Mouse (Mus musculus): ENCODE data around the gene Gm28308. TPM values are rescaled to one million over a fixed set of nuclear protein-coding genes. Genes with fewer than 3 reads are reported as not detected.

Gene Gm28308
- not detected in 2 replicates for polyA plus RNA-seq (2015; fragmentation: Nextera tagmentation; extraction: Ambion mirVana)

DNA sequence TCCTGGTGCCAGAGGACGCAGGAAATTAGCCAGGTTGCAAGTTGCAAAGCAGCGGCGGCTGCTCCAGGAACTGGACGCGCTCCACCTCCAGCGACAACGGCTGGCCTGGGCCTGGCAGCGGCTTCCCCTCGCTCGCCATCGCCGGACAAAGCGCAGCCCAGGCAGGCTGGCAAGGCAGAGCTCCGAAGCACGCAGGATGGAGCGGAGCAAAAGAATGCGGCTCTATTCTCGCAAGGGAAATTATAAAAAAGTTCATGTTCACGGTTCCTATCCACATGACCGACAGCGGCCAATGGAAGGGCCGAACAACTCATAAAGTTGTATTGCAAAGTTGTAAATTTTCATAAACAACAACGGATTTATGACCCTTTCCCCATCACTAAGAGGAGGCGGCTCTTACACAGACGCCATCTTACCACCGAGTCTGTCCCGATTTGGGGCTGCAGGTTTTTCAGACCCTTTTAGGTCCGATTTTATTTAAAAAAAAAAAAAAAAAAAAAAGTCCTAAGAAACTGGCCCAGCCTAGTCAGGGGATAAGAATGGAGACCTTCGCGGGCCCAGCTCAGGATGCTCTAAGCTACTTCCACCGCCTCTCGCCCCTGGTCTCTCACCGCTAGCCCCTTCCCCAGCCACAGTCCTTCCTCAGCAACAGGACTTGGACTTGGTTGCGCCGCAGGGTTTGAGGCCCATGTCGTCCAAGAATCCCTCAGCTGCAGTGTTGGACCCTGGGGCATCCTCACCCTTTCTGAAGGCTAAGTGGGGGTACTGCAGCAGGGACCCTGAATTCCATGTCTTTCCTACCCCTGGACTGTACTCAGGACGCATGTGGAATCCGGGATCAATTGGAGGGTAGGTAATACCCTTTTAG, at the start of gene Gm28308, which contains the start of gene Hoxa3:
Gene Gm28308 (minus strand): TSS at position 221 of the 868 bp plus-strand sequence.
Gene Hoxa3 (minus strand): TSS at position 218 of the 868 bp plus-strand sequence.
- Histone ChIP-seq H3K27me3 (ENCODE audit: insufficient read depth, low read length) (0 out of 2 replicates have a peak, but pooled peaks cover 4% of the 10 kb centered on the region), H3K27ac (ENCODE audit: low read length) (peak within 1 kb of the TSS; percentile 99), H3K36me3 (ENCODE audit: insufficient read depth, low read length) (no peaks in the 10 kb centered on the region), H3K9ac (replicated peaks; ENCODE audit: low read length) (peak within 1 kb of the TSS; percentile 97), H3K4me1 (ENCODE audit: insufficient read depth, low read length) (peaks cover 50% of the 10 kb centered on the region), H3K4me2 (replicated peaks; ENCODE audit: low read depth, low read length) (peak within 1 kb of the TSS; percentile 81), H3K4me3 (ENCODE audit: low read length) (peak within 1 kb of the TSS; percentile 80), H3K9me3 (ENCODE audit: low read length) (no peaks in the 10 kb centered on the region)
- 3% methylated on average over 38 of the region's 38 CpGs for WGBS
- peak; percentile 32 for ATAC-seq (ENCODE audit: low FRiP score, low TSS enrichment)

DNA sequence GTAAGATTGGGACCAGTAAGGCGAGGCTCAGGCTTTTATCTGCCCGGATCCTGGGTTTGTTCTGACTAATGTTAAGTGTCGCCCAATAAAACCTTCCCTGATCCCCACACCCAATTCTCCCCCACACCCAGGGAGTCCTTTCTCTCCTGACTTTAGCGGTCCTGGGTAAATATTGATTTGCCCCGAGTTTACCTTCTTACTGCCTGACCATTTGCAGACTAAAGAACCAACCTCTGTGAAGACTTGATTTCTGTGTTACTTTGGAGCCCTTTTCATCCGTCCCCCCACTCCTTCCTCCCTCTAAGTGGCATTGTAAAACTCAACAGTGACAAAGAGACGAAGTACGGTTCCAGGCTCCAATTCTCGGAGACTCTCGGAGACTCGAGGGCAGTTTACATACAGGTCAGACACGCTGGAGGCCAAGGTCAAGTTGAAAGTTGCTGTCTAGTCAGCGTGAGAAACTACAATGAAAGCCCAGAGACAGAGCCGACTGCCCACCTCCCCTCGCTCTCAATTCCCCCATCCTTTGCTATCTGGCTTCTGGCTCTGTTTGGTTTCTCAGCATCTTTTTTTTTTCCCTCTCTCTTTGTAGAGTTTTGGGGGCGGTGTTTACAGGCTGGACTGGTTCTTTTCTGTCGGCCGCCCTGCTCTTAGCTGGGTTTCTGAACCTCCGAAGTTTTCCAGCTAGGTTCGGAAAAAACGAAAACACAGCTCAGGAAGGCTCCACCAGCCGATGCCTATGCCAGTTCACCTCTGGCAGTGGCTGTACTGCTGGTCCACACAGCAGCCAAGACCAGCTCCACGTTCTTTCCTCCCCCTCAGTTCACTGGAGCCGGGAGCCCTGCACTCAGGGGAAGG, 49.6 kb upstream of the Gm28308 start:
- Histone ChIP-seq H3K4me2 (replicated peaks; ENCODE audit: low read depth, low read length) (no peak overlapping the region), H3K27ac (ENCODE audit: low read length) (no peak overlapping the region), H3K36me3 (ENCODE audit: insufficient read depth, low read length) (no peaks in the 10 kb centered on the region), H3K27me3 (ENCODE audit: insufficient read depth, low read length) (peaks cover 85% of the 10 kb centered on the region), H3K4me3 (ENCODE audit: low read length) (no peak overlapping the region), H3K9me3 (ENCODE audit: low read length) (no peaks in the 10 kb centered on the region), H3K9ac (replicated peaks; ENCODE audit: low read length) (no peak overlapping the region), H3K4me1 (ENCODE audit: insufficient read depth, low read length) (peaks cover 13% of the 10 kb centered on the region; the same call in 1 of the 2 replicates)
- no peak for ATAC-seq (ENCODE audit: low FRiP score, low TSS enrichment)
- WGBS, result 1% methylated on average over 24 of the region's 24 CpGs

DNA sequence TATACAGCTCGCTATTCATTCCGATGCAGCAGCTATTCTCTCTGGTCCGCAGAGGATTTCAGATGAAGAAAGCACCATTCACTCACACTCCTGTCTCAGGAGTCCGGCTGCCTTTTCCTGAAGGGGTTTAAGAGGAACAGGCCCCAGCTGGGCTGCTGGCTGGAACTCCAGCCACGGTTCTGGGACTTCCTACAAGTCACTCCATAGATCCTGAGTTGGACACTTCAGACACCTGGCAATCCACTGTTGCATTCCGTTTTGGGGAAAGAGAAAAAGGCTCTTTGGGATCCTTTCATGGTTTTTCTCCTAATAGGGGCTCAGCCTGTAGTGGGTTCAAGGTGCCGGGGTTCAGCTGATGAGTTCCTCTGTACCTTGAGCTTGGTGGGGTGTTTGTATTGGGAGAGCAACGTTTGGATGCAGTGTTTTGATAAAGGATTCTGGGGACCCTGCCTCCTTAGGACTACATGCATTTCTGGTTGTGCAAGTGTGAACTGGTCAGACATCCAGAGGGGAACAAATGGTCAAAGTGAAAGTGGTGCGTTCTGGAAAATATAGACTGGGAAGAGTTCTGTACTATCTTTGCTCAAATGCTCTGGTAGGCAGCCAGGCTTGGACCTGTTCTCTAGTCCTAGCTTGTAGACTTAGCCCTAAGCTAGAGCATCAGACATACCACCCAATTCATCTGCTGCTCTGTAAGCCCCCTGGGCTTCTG, 48.8 kb upstream of the Gm28308 start:
- Histone ChIP-seq H3K27ac (ENCODE audit: low read length) (no peak overlapping the region), H3K27me3 (ENCODE audit: insufficient read depth, low read length) (peaks cover 84% of the 10 kb centered on the region), H3K4me2 (replicated peaks; ENCODE audit: low read depth, low read length) (no peak overlapping the region), H3K36me3 (ENCODE audit: insufficient read depth, low read length) (no peaks in the 10 kb centered on the region), H3K9ac (replicated peaks; ENCODE audit: low read length) (no peak overlapping the region), H3K4me1 (ENCODE audit: insufficient read depth, low read length) (peaks cover 13% of the 10 kb centered on the region; the same call in 1 of the 2 replicates), H3K4me3 (ENCODE audit: low read length) (no peak overlapping the region), H3K9me3 (ENCODE audit: low read length) (no peaks in the 10 kb centered on the region)
- WGBS, result 4% methylated on average over 9 of the region's 9 CpGs
- no peak for ATAC-seq (ENCODE audit: low FRiP score, low TSS enrichment)

DNA sequence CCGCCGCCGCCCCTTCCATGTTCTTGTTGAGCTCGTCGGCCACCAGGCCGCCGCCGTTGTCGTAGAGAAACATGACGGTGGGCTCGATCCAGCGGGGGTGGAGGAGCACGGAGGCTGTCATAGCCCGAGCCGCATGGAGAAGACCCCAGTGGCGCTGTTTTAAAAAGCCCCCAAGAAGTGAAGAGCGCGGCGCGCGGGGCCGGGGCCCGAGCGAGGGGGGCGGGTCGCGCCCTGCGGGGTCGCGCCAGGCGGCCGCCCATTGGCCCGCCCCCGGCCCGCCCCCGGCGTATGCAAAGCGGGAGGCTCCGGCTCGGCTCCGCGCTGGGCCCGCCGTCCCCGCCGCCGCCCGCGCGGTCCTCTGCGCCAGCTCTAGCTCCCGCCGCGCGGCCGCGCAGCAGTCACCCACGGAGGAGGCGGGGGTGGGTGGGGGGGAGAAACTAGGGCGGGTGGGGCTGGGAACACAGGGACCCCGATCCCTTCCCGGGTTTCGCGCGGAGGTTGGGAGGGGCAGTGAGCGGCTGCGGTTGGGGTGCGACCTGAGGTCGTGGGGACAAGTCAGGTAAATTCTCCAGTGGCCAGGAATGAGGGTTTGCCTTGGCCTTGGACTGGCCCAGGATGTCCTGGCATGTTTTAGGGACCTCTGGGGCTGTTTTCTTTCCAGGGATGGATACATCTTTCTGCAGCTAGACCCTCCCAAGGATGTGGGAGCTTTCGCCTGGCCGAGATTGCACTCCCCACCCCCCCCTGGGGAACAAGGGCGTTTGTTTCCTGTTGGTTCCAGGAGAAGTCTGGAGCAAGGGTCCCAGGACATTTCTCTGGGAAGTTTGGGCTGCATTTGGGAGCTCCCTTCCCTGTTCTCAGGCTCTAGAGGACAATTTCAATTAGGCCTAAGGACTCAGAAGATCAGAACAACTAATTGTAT, 47.8 kb upstream of the Gm28308 start, which contains the start of gene Hoxa13:
Gene Hoxa13 (minus strand): TSS at position 227 of the 922 bp plus-strand sequence.
- Histone ChIP-seq H3K4me3 (ENCODE audit: low read length) (peak within 1 kb of the TSS; percentile 50), H3K4me2 (replicated peaks; ENCODE audit: low read depth, low read length) (peak within 1 kb of the TSS; percentile 59), H3K27ac (ENCODE audit: low read length) (no peak within 1 kb of the TSS), H3K9ac (replicated peaks; ENCODE audit: low read length) (no peak within 1 kb of the TSS), H3K9me3 (ENCODE audit: low read length) (no peaks in the 10 kb centered on the region), H3K4me1 (ENCODE audit: insufficient read depth, low read length) (peaks cover 13% of the 10 kb centered on the region; the same call in 1 of the 2 replicates), H3K36me3 (ENCODE audit: insufficient read depth, low read length) (no peaks in the 10 kb centered on the region), H3K27me3 (ENCODE audit: insufficient read depth, low read length) (peaks cover 80% of the 10 kb centered on the region)
- WGBS, result under 1% methylated on average over 55 of the region's 72 CpGs
- peak; percentile 65; the same call in 1 of the 2 replicates for ATAC-seq (ENCODE audit: low FRiP score, low TSS enrichment)

DNA sequence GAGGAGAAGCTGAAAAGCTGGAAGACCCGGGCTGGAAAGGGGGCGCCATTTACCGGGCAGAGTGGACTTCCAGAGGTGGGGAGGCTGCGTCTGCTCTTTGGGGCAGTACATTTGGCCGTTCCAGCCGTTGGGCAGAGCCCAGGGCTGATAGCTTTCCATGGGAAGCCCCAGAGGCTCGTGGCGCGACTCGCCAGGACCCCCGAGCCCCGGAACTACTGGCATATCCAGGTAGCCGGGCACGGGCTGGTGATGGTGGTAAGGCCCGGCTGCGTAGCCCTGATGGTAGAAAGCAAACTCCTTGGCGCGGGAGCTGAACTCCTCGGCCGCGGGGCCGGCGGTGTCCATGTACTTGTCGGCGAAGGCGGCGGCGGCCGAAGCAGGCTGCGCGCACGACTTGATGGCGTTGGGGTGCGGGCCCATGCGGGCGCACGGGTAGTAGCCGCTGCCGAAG, 46.7 kb upstream of the Gm28308 start:
- whole genome bisulfite sequencing, result under 1% methylated on average over 39 of the region's 39 CpGs
- Histone ChIP-seq H3K36me3 (ENCODE audit: insufficient read depth, low read length) (no peaks in the 10 kb centered on the region), H3K4me1 (ENCODE audit: insufficient read depth, low read length) (peaks cover 13% of the 10 kb centered on the region; the same call in 1 of the 2 replicates), H3K9ac (replicated peaks; ENCODE audit: low read length) (no peak overlapping the region), H3K4me2 (replicated peaks; ENCODE audit: low read depth, low read length) (peak overlapping the region; percentile 59), H3K27me3 (ENCODE audit: insufficient read depth, low read length) (peaks cover 78% of the 10 kb centered on the region), H3K4me3 (ENCODE audit: low read length) (peak overlapping the region; percentile 50), H3K27ac (ENCODE audit: low read length) (no peak overlapping the region), H3K9me3 (ENCODE audit: low read length) (no peaks in the 10 kb centered on the region)
- ATAC-seq (ENCODE audit: low FRiP score, low TSS enrichment), result peak; percentile 46

DNA sequence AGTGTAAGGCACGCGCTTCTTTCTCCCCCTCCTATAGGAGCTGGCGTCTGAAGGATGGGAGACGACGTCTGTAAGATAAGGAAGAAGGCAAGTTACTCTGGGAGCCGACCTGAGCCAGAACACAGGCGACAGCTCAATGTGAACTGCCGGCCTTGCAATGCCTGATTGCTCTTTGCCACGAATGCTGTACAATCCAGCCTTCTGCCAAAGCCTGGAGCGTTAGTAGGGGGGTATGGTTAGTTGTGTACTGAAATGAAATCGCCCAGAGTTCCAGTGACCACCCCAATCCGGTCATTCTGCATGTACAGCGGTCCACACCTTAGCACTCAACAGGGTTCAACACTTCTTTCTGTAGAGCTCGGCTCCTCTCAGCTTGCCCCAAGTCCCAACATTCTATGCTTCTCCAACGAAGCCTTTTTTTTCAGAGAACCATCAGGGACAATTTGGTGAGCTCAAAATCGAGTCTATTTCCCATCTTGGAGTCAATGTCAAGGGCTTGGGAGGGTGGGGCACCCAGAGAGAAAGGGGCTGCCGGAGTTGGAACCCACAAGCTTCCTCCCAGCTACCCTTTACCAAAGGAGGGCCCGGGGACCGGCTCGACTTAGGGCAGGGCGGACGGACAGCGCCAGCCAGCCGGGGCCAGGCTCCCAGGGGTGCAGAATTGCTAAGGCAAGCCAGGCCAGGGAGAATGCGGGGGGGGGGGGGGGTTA, 46.1 kb upstream of the Gm28308 start:
- 2% methylated on average over 24 of the region's 25 CpGs for WGBS
- no peak for ATAC-seq (ENCODE audit: low FRiP score, low TSS enrichment)
- no peak overlapping the region for H3K4me2 ChIP-seq (replicated peaks; ENCODE audit: low read depth, low read length)
- no peaks in the 10 kb centered on the region for H3K36me3 ChIP-seq (ENCODE audit: insufficient read depth, low read length)
- no peak overlapping the region for H3K9ac ChIP-seq (replicated peaks; ENCODE audit: low read length)
- H3K4me3 ChIP-seq (ENCODE audit: low read length), result peak overlapping the region; percentile 50
- H3K9me3 ChIP-seq (ENCODE audit: low read length), result no peaks in the 10 kb centered on the region
- no peak overlapping the region for H3K27ac ChIP-seq (ENCODE audit: low read length)
- H3K27me3 ChIP-seq (ENCODE audit: insufficient read depth, low read length), result peaks cover 73% of the 10 kb centered on the region
- peaks cover 13% of the 10 kb centered on the region; the same call in 1 of the 2 replicates for H3K4me1 ChIP-seq (ENCODE audit: insufficient read depth, low read length)

DNA sequence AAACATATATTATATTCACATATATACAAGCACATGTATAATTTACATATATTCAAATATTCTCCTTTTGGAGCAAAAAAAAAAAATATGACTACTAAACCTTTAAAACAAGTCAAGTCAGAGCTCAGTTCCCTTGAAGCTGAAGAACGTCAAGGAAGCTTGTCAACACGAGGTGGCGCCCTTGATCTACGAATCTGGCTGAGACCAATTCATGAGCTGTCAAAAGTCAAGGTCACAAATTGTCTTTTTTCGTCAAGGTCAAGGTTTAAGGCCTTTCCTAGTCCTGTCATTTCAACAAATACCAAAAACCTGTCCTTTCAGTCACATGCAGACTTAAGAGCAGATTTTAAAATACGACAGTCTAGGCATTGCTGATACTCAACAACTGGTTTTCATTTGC, 43.8 kb upstream of the Gm28308 start:
- peaks cover 74% of the 10 kb centered on the region for H3K27me3 ChIP-seq (ENCODE audit: insufficient read depth, low read length)

More for the DNA sequence above, 43.8 kb upstream of the Gm28308 start:
- 0% methylated on average over 6 of the region's 6 CpGs for WGBS
- Histone ChIP-seq H3K9ac (replicated peaks; ENCODE audit: low read length) (no peak overlapping the region), H3K4me2 (replicated peaks; ENCODE audit: low read depth, low read length) (no peak overlapping the region), H3K27ac (ENCODE audit: low read length) (no peak overlapping the region), H3K9me3 (ENCODE audit: low read length) (no peaks in the 10 kb centered on the region), H3K36me3 (ENCODE audit: insufficient read depth, low read length) (no peaks in the 10 kb centered on the region), H3K4me1 (ENCODE audit: insufficient read depth, low read length) (peaks cover 23% of the 10 kb centered on the region), H3K4me3 (ENCODE audit: low read length) (no peak overlapping the region)
- ATAC-seq (ENCODE audit: low FRiP score, low TSS enrichment), result no peak
